Mouse (Mus musculus) liver, embryonic 13.5 days (tissue): ENCODE measurements at regions not wholly inside any gene's neighbourhood (a gene's known extent, or its start where the extent isn't known, plus 50 kb on each side); places are given as distances from the start of the nearest gene placed in this dataset.
A peak's percentile ranks its signal among the peaks of the same experiment; 100 is the strongest.

Experiments used
- ATAC-seq: fragments of 200-750 bp; cut with Nextera tagmentation; 2 replicates; pipeline ENCODE4 v1.8.0; 2017; ENCODE audit warnings: low read depth, mild to moderate bottlenecking, moderate number of reproducible peaks, moderate library complexity
- DNase-seq: peaks from one replicate; pipeline ENCODE4 v3.0.0; 2022
- H3K27ac ChIP-seq: fragments of 300-500 bp; sonication (generic); 2 replicates; pipeline ENCODE4 v1.5.1; 2015; ENCODE audit warnings: moderate library complexity, mild to moderate bottlenecking, inconsistent platforms
- H3K27me3 ChIP-seq: fragments of 300-500 bp; sonication (generic); 2 replicates; pipeline ENCODE4 v1.6.1; 2015; ENCODE audit warnings: mild to moderate bottlenecking, inconsistent platforms
- H3K36me3 ChIP-seq: fragments of 300-500 bp; sonication (generic); 2 replicates; pipeline ENCODE4 v1.6.1; 2015; ENCODE audit warnings: mild to moderate bottlenecking, inconsistent platforms
- H3K4me1 ChIP-seq: fragments of 300-500 bp; sonication (generic); replicated peaks from 2 replicates; pipeline ENCODE4 v1.6.1; 2015; ENCODE audit warnings: inconsistent platforms
- H3K4me2 ChIP-seq: fragments of 300-500 bp; sonication (generic); 2 replicates; pipeline ENCODE4 v1.6.1; 2015; ENCODE audit warnings: inconsistent platforms, mild to moderate bottlenecking, moderate library complexity
- H3K4me3 ChIP-seq: fragments of 300-500 bp; sonication (generic); replicated peaks from 2 replicates; pipeline ENCODE4 v1.5.1; 2015; ENCODE audit warnings: mild to moderate bottlenecking, inconsistent platforms
- H3K9ac ChIP-seq: fragments of 300-500 bp; sonication (generic); 2 replicates; pipeline ENCODE4 v1.6.1; 2015; ENCODE audit warnings: mild to moderate bottlenecking, inconsistent platforms
- H3K9me3 ChIP-seq: fragments of 300-500 bp; sonication (generic); replicated peaks from 2 replicates; pipeline ENCODE4 v1.6.1; 2016; ENCODE audit warnings: inconsistent platforms
- WGBS: fragments of 180-500 bp; shearing (Covaris S2); methylation state at CpG from one replicate; pipeline ENCODE4 v1.1.7; 2015; ENCODE audit not compliant: insufficient replicate concordance; 5-methylcytosine and 5-hydroxymethylcytosine counted together

DNA sequence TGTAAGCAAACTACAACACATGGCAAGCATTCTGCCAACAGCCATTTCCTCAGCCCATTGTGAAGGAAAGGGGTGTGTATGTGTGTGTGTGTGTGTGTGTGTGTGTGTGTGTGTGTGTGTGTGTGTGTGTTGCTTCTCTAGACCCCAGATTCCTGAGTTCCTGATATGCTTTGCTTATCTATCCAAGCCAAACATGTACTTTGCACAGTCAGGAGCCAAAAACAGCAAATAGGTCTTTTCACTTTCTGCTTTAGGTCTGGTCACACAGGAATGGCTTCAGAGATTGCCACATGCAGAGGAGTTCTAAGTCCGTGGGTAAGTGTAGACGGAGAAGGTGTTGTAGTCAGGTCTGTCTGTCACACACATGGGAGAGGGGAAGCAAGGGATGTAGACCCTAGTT, 216.7 kb downstream of the Sec61b start:
- Histone ChIP-seq H3K27ac (no peak overlapping the region), H3K27me3 (no peaks in the 10 kb centered on the region), H3K4me2 (no peak overlapping the region), H3K4me3 (no peak overlapping the region), H3K9ac (no peak overlapping the region), H3K4me1 (no peaks in the 10 kb centered on the region), H3K9me3 (no peaks in the 10 kb centered on the region), H3K36me3 (no peaks in the 10 kb centered on the region)
- 15% methylated on average over 2 of the region's 2 CpGs for WGBS
- ATAC-seq, result peak; percentile 39; the same call in 1 of the 2 replicates
- no peak for DNase-seq

DNA sequence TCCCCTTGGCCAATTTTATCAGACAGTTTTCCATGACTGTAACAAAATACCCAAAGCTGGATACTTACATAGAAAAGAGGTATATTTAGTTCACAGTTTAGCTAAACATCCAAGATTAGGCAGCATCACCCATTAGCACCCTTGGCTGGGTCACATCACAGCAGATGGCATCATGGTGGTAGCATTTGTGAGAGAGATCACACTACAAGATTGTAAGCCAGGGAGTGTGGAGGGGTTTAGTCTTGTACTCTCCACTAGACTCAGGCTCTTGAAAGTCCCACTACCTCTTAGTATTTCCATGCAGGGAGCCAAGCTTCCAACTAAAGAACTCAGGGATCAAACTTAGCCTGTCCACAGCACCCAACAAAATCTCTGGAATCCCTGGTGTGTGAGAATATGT, 218.2 kb downstream of the Sec61b start:
- Histone ChIP-seq H3K27ac (no peak overlapping the region), H3K9me3 (no peaks in the 10 kb centered on the region), H3K4me1 (no peaks in the 10 kb centered on the region), H3K9ac (no peak overlapping the region), H3K27me3 (no peaks in the 10 kb centered on the region), H3K36me3 (no peaks in the 10 kb centered on the region), H3K4me3 (no peak overlapping the region), H3K4me2 (no peak overlapping the region)
- DNase-seq (no peak), ATAC-seq (no peak)

DNA sequence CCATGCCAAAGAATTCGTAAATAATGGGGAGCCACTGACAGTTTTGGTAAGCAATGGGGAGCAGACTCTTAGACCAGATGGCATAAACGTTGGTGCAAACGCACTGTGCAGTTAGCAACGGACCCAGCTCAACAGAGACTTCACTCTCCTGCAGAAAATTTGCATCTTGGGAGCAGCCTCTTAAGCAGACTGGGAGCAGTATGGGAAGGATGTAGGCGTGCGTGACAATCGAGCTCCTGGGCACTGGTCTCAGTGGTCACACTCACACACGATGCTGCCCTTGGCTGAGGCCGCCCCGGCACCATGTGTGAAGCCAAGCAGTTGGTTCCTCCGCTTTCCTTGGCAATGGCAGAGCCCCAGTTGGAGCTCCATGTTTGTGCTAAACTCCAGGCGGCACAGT, 218.8 kb downstream of the Sec61b start:
- H3K9me3 ChIP-seq, result no peaks in the 10 kb centered on the region
- no peak overlapping the region for H3K9ac ChIP-seq
- no peak overlapping the region for H3K4me2 ChIP-seq
- H3K36me3 ChIP-seq, result no peaks in the 10 kb centered on the region
- no peak overlapping the region for H3K27ac ChIP-seq
- no peak overlapping the region for H3K4me3 ChIP-seq
- ATAC-seq (no peak), DNase-seq (no peak)
- no peaks in the 10 kb centered on the region for H3K27me3 ChIP-seq
- WGBS, result 68% methylated on average over 12 of the region's 12 CpGs
- H3K4me1 ChIP-seq, result no peaks in the 10 kb centered on the region

DNA sequence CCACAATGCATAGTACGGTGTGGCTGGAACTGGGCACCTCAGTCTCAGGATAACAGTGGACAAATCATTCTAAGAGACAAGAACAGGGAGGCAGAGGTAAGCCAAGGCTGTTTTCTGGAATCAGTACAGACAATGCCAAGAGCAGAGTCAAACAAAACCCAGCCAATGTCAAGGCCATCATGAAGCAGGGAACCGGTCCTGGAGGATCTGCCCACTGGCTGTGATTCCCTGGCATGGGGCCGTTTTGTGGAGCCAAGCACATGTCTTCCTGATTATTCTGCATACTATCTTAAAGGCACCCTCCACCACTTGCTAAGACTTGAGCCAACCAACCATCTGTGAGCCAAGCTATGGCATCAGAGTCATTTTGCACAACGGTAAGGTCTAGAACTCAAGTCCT, 222.6 kb downstream of the Sec61b start:
- no peak overlapping the region for H3K27ac ChIP-seq
- H3K9ac ChIP-seq, result no peak overlapping the region
- H3K9me3 ChIP-seq, result no peaks in the 10 kb centered on the region
- H3K4me2 ChIP-seq, result no peak overlapping the region
- H3K4me1 ChIP-seq, result no peaks in the 10 kb centered on the region
- ATAC-seq (no peak), DNase-seq (no peak)
- H3K4me3 ChIP-seq, result no peak overlapping the region
- H3K36me3 ChIP-seq, result no peaks in the 10 kb centered on the region
- WGBS, result 76% methylated on average over 4 of the region's 4 CpGs
- H3K27me3 ChIP-seq, result no peaks in the 10 kb centered on the region

DNA sequence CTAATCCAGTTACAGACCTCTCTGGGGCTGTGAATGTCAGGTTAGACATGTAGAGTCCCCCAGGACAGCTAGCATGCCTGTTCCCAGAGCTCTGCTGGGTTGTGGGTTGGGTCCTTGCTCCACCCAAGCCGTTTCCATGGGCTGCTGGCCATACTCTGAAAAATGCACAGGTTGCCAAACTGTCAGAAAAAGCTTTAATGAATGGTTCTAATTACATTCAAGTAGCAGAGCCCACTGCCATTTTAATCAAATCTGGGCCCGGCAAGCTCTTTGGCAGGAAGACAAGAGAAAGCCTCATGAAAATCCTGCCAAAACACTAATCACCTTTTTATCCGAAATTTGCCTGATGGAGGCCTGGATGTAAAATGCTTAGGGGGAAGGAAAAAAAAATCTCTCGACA, 224.1 kb downstream of the Sec61b start:
- no peaks in the 10 kb centered on the region for H3K4me1 ChIP-seq
- no peak overlapping the region for H3K9ac ChIP-seq
- no peak for ATAC-seq
- DNase-seq, result no peak
- H3K27me3 ChIP-seq, result no peaks in the 10 kb centered on the region
- H3K4me3 ChIP-seq, result no peak overlapping the region
- H3K4me2 ChIP-seq, result no peak overlapping the region
- H3K36me3 ChIP-seq, result no peaks in the 10 kb centered on the region
- WGBS, result 54% methylated on average over 4 of the region's 4 CpGs
- no peaks in the 10 kb centered on the region for H3K9me3 ChIP-seq
- H3K27ac ChIP-seq, result no peak overlapping the region

DNA sequence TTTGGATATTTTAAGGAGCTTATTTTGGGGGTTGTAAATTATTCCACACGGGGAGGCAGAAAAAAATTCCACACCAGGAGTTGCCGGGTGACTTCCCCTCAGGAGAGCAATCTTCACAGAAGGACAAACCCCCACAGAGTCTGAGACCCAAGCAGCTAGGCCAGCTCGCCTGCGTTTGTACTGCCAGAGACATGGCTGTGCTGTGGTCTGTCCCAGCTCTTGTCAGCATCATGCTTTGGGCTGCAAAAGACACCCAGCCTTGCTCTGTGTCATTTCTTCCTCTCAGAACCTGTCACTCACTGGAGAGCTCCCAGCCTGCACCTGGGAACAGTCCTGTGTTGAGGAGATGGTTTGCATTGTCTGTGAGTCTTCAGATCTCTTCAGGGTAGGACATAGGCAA, 224.5 kb downstream of the Sec61b start:
- WGBS, result 48% methylated on average over 4 of the region's 4 CpGs
- ATAC-seq, result no peak
- no peak overlapping the region for H3K4me3 ChIP-seq

DNA sequence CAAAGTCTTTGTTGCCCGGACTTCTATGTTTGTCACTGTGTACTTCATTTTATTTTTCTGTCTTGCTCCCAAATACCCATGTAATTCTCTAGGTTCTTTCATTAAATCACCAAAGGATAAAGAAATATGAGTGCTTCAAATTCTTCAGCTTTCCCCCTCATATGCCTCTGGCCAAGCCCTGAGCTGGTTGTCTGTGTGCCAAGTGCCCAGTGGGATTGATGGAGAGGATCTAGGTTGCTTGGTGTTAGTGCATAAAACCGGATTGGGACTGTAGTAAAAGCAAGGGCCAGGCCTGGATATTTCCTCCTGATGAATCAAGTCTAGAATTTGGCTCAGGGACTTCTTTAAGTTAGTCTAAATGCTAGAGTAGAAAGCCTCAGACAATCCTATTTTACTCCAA, 229.0 kb downstream of the Sec61b start:
- Histone ChIP-seq H3K9me3 (no peaks in the 10 kb centered on the region), H3K9ac (no peak overlapping the region), H3K4me2 (no peak overlapping the region), H3K36me3 (no peaks in the 10 kb centered on the region), H3K4me3 (no peak overlapping the region), H3K27ac (no peak overlapping the region), H3K4me1 (no peaks in the 10 kb centered on the region), H3K27me3 (no peaks in the 10 kb centered on the region)
- no peak for ATAC-seq
- 44% methylated on average over 2 of the region's 2 CpGs for WGBS
- no peak for DNase-seq

More for the DNA sequence above, 224.5 kb downstream of the Sec61b start:
- Histone ChIP-seq H3K4me2 (no peak overlapping the region), H3K4me1 (no peaks in the 10 kb centered on the region), H3K27ac (no peak overlapping the region), H3K9me3 (no peaks in the 10 kb centered on the region), H3K9ac (no peak overlapping the region), H3K36me3 (no peaks in the 10 kb centered on the region), H3K27me3 (no peaks in the 10 kb centered on the region)
- no peak for DNase-seq

DNA sequence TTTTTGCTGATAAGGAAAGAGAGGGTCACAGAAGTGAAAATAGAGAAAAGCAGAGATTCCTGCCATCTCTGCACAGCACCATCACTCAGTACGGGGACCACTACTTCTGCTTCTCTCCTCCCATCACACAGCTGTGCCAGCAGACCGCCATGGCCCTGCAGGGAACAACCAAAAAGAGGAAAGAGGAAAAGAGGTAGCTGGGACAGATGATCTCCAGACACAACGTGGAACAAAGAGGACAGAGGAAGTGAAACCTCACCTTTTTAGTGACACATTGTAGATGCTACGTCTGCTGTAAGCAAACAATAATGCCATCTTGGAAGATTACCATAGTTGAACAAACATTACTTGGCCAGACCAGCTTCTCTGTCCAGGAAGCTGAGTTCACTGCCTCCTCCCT, 230.1 kb downstream of the Sec61b start:
- H3K27ac ChIP-seq, result no peak overlapping the region
- H3K4me3 ChIP-seq, result no peak overlapping the region
- H3K36me3 ChIP-seq, result no peaks in the 10 kb centered on the region
- H3K4me2 ChIP-seq, result no peak overlapping the region
- DNase-seq (no peak), ATAC-seq (no peak)
- H3K9ac ChIP-seq, result no peak overlapping the region
- no peaks in the 10 kb centered on the region for H3K27me3 ChIP-seq
- H3K9me3 ChIP-seq, result no peaks in the 10 kb centered on the region
- WGBS, result 26% methylated on average over 4 of the region's 4 CpGs
- H3K4me1 ChIP-seq, result no peaks in the 10 kb centered on the region

DNA sequence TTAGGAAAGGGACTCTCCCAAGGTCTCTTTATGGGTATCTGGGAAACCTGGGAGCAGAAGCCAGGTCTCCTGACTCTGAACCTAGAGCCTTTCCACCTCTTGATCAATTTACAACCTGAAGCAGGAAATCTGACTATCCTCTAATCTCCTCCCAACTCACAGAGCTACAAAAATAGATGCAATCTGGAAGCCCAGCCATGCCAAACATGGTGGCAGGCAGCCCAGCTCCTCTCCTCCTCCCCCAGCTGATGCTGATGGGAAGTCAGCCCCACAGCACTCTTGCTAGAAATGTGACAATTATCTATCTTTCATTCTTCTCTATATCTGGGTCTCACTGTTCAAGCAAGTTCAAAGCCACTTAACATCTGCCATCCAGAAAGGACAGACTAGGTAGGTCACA, 233.5 kb downstream of the Sec61b start:
- Histone ChIP-seq H3K36me3 (no peaks in the 10 kb centered on the region), H3K27me3 (no peaks in the 10 kb centered on the region), H3K9ac (no peak overlapping the region), H3K27ac (no peak overlapping the region), H3K4me1 (no peaks in the 10 kb centered on the region), H3K4me2 (no peak overlapping the region), H3K9me3 (no peaks in the 10 kb centered on the region), H3K4me3 (no peak overlapping the region)
- DNase-seq (no peak), ATAC-seq (no peak)

DNA sequence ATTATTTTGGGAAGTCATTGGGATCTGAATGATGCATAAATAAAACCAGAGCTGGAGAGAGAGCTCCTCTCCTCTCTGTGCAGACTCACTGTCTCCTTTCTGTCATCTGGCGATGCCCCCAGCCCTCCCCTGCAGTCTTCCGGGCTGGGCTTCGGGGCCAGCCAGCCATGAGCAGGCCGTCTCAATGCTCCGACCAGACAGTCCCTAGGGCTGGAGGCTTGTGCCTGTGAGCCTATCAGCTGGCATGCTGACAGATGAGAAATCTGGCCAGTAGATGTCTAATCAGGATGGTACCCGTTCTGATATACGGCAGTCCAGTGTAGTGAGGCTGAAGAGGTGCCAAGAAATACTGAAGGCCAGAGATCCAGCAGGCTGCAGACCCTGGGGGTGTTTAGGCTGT, 238.9 kb downstream of the Sec61b start:
- Histone ChIP-seq H3K36me3 (no peaks in the 10 kb centered on the region), H3K4me1 (no peaks in the 10 kb centered on the region), H3K27ac (no peak overlapping the region), H3K9ac (no peak overlapping the region), H3K4me2 (no peak overlapping the region), H3K4me3 (no peak overlapping the region), H3K27me3 (no peaks in the 10 kb centered on the region), H3K9me3 (no peaks in the 10 kb centered on the region)
- ATAC-seq (no peak), DNase-seq (no peak)
- 70% methylated on average over 7 of the region's 7 CpGs for WGBS

DNA sequence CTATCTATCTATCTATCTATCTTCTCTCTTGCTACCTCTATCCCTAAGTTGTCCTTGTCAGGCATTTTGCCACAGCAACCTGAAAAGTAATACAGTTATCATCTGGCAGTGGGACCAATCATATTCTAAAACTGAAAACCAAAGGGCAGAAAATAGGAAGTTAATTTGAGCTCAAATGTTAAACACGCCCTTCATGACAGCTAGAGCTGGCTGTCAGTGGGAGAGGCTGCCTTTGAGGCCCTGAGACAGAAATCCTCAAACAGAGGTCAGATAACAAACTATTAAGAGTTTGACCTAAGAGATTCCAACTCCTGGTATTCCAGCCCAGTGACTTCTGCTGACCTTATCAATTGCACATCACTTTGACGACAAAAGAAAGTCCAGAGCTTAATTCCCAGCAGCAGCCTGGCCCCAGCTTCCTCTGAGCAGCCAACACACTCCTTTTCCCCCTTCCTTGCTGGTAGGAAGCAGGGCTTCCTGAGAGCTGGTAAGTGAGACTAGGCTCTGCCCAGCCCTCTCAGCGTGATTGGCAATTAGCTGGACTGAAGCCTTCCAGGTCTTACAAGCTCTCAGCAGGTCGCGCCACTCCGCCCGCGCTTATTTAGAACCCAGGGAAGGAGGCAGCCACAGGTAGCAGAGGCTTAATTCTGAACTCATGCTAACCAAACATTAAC, 250.0 kb downstream of the Sec61b start:
- no peak overlapping the region for H3K27ac ChIP-seq
- 17% methylated on average over 8 of the region's 8 CpGs for WGBS

DNA sequence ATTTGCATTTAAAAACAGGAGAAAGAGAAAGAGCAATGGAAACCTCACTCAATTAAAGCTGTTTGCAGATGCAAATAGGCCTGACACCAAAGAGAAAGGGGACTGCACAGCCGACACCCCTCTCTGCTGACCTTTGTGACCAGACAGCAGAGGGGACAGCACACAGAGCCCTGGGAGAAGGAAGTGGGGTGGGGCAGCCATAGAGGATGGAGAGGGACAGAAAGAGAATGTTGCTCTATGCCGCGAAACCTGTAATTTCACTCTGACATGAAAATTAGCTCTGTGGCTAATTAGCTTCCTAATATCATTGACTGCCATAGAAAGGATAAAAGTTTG, 250.5 kb downstream of the Sec61b start:
- Histone ChIP-seq H3K27ac (no peak overlapping the region), H3K4me1 (no peaks in the 10 kb centered on the region), H3K27me3 (no peaks in the 10 kb centered on the region), H3K4me3 (no peak overlapping the region), H3K9ac (no peak overlapping the region), H3K4me2 (no peak overlapping the region), H3K36me3 (no peaks in the 10 kb centered on the region), H3K9me3 (no peaks in the 10 kb centered on the region)
- no peak for ATAC-seq
- 38% methylated on average over 3 of the region's 3 CpGs for WGBS
- no peak for DNase-seq

More for the DNA sequence above, 250.0 kb downstream of the Sec61b start:
- DNase-seq, result no peak
- no peak overlapping the region for H3K4me2 ChIP-seq
- no peak overlapping the region for H3K4me3 ChIP-seq
- no peak overlapping the region for H3K9ac ChIP-seq
- H3K36me3 ChIP-seq, result no peaks in the 10 kb centered on the region
- no peaks in the 10 kb centered on the region for H3K9me3 ChIP-seq
- no peaks in the 10 kb centered on the region for H3K27me3 ChIP-seq
- H3K4me1 ChIP-seq, result no peaks in the 10 kb centered on the region
- no peak for ATAC-seq
